Mouse (Mus musculus): Measurements from ENCODE around the gene Ly6g5b.

Ly6g5b gene

DNA sequence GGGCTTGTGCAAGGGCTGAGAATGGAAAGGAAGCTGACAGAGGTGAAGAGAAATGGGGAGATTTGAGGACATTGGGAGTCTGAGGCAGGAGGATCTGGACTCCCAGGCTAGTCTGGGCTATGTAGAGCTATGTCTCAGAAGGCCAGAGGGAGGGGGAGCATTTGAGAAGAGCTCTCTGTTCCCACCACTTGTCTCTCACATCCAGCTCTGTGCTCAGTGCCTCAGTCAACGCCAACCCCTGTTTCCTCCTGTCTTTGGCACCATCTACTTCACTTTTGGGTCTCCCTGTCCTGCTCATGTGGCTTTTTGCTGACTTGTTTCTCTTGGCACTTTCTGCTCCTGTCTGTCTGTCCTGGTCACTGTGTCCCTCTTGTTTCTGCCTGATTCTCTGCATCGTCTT is 37.9 kb downstream of the Ly6g5b start:
- DNase-seq, result no peak

DNA sequence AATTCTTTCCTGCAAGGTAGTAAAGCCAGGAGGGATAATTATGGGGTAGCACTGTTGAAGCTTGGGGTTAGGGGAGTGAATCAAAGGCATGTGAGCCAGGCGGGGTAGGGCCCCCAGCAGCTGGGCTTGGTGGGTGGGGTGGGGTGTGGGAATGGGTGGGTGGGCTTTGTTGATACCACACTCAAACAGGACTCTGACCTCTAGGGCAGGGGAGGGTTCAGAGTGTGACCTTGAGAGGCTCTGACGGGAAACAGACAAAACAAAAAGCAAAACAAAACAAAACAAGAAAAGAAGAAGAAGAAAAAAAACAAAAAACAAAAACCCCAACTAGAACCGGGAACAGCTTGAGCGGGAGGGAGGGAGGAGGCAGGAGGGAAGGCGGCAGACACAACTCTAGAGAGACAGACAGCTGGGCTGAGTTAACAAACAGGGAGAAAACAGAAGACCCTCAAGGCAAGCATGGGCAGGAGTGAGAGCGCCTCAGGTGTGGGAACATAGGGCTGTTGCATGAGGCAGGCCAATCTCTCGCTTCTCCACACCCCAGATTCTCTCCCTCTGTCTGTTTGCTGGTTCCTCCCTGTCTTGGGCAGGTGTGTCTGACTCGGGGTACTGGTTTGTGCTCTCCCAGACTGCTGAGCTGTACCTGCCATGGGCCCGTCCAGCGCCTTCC is 38.6 kb downstream of the Ly6g5b start, which contains the start of gene Ly6g6e:
Gene Ly6g6e (plus strand): TSS at position 396 of the 670 bp plus-strand sequence.
- DNase-seq, result no peak

DNA sequence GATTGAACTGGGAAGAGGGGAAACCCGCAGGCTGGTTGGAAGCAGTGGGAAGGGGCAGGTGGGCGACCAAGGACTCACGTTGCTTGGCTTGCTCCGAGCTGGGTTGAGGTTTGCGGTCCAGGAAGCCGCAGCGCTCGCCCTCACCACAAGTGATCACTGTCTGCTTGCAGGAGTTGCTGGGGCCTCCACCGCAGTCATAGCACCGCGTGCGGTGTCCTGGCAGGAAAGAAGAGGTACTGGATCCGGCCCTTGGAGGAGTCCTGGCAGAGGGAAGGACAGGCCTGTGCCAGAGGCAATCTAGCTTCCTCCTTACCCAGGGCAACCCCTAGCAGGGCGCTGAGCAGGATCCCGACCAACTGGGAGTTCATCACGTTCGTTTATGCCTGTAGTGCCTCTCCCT is 41.1 kb downstream of the Ly6g5b start:
- peak; percentile 22 for DNase-seq

DNA sequence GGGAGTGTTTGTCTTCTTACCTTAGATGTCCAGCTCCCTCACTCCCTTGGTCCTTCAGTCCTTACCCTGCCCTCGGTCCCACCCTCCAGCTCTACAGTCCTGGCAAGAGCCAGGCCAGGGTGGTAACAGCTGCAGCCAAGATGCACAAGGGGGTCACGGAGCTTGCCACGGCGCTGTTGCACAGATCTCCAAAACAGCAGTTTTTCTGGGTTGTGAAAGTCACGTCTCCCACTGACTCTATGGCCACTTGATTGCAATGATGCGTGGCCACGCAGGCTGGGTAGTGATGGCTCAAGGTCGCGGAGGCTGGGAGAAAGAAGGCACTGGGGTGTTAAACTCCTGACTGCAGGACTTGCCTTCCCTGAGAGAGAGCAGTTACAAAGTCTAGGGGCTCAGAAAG is 43.8 kb downstream of the Ly6g5b start:
- no peak for DNase-seq

DNA sequence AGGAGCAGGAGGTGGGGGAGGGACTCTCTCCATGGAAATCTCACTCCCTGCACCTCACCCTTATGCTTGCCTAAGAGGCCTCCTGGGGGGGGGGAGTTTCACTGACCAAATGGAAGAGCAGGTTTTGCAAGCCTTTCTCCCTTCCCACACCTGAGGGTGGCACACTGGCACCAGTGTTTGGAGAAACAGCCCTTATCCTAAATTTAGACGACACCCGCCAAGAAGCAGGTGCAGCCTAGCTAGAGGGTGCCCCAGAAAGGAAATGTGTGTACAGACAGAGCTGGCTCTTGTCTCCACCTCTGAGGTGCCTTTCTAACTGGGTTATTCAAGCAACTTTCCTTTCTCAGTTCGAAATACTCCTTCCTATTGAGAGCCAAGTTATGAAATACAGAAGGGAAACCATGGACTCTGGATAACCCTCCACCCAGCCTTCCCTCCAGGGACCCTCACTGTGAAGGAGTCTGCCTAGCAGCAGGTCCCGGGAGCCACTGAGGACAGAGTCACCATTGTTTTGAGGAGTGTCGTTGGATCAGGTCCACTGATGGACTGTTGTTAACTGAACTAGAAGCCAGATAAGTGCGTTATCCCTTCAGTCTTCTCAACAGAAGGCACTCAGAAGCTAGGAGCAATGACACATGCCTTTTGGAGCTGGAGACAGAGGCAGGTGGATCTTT is 44.5 kb downstream of the Ly6g5b start:
- DNase-seq, result peak; percentile 68

DNA sequence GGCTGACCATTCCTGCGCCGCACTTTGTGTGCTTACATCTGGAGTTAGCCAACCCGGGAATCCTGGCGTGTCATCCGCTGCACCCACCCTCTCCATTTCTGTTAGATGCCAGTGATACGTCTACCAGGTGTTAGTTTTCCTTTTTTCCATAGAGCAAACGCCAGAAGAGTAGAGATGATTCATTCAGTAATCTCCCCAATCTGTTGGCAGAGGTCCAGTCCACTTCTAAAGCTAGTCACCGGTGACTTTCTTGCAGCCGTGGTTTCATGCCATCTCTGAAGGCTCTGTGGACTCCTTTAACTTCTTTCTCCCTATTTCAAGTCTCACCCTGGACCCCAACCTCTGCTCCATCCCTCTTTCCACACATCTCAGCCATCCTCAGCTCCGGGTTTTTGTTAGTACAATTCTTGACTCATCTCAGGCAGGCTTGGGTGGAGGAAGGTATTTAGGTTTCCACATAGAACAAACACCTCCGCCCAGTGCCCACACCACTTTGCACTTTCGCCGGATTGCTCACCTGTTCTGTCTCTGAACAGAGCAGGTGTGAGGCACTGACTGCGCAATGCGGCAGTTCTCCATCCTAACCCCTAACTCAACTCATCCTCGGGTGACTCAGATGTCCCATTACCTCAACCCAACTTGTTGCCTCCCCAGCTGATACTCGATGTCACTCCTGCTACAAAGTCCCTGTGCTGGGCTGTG is 46.9 kb downstream of the Ly6g5b start:
- no peak for DNase-seq

DNA sequence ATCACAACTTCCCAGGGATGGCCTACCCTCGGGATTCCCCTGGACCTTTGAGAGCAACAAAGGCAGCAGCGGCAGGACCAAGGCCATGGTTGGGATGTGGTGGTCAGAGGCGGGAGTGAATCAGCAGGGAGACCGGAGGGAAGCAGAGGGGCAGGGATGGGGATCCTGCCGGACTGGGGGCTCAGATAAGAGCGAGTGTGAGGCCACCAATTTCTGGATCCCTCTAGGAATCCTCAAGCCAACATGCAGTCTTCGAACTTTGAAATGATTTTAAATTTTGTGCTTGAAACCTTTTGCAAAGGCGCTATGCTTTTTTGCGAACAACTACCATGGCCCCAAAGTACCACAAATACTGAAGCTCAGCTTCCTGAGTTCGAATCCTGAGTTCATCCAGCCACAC is 49.1 kb downstream of the Ly6g5b start, which contains the start of gene Mpig6b:
Gene Mpig6b (minus strand): TSS at position 101 of the 400 bp plus-strand sequence.
- DNase-seq, result no peak

DNA sequence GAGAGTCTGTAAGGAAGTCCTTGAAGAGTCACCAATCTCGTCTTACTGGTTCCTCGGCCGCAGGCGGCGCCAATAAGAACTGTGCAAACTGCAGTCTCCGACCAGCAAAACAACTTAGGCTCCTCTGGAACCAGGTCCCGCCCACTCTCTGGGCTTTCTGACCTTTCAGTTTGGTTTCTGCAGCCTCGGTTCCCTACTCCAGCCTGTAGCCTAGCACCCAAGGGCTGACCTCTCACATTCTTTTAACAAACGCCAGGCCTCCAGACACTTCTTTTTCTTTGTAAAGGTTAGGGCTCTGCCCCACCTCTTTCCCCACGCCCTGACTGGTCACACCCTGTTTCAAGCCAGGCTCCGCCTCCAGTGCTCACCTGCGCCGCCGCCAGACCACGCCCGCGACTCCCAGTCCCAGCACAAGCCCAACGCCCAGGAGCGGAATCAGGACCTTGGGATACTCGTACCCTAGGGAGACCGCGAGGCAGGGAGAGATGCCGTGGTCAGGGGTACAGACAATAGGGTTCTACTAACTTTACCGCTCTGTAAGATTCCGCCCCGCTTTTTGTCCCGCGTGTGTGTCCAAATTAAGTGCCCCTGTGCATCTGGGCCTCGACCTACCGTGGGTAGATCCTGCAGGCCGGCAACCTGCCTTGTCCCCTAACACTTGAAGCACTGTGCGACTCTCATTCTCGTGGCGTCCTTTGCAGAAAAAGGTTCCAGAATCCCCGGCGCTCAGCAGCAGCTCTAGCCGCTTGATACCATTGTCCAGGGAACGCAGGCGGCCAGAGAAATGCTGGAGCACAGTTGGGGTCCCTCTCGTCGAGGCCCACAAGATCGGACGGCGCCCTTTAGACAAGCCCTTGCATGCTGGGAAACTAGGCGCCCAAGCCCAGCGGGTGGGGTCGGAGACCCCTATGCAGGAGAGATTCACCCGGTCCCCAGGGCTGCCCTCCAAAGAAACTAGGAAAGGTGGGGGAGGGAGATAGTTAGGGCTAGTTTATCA is 50.0 kb downstream of the Ly6g5b start, which contains the start of gene Ly6g6c:
Gene Ly6g6c (plus strand): TSS at position 438 of the 997 bp plus-strand sequence.
- DNase-seq, result no peak

DNA sequence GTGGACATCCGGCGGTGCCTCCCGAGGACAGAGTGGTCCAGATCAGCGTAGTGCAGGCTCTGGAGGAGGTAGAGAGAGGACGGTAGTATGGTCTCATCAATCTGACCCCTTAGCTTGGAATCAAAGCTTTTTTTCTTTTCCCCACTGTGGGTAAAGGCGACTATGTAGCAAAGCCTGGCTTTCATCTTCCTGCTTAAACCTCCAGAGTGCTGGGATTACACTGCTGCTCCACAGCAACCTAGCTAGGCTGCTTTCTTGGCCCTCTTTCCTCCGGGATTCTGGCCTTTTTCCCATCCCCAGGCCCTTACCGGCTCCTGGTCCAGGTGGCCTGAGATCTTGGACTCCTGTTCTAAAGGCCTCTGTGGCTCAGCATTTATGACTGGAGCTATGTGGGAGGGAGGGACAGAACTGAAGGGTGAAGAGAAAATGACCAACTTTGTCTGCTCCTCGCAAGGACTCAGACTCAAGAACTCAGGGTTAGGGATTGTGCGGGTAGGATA is 50.8 kb downstream of the Ly6g5b start:
- DNase-seq, result no peak
